Mouse (Mus musculus) kidney, adult 2 months (tissue): Measurements from ENCODE around the gene Tubgcp6. TPM values are rescaled to one million over a fixed set of nuclear protein-coding genes. Genes with fewer than 3 reads are reported as not detected.

ENCODE experiments used
- DNase-seq: peaks from one replicate; pipeline ENCODE4 v3.0.0; 2021
- H3K27ac ChIP-seq: fragments of 200-500 bp; 2 replicates; pipeline ENCODE4 v1.5.1; 2012; ENCODE audit warnings: low read depth, low read length, control low read depth, inconsistent platforms; ENCODE audit not compliant: insufficient read depth
- H3K27me3 ChIP-seq: fragments of 200-500 bp; replicated peaks from 2 replicates; pipeline ENCODE4 v1.6.1; 2012; ENCODE audit warnings: mild to moderate bottlenecking, moderate library complexity, low read length, inconsistent platforms; ENCODE audit not compliant: control insufficient read depth, insufficient read depth
- H3K36me3 ChIP-seq: fragments of 200-500 bp; 2 replicates; pipeline ENCODE4 v1.6.1; 2012; ENCODE audit warnings: mild to moderate bottlenecking, moderate library complexity, low read length, inconsistent platforms; ENCODE audit not compliant: control insufficient read depth, insufficient read depth
- H3K4me1 ChIP-seq: fragments of 200-500 bp; 2 replicates; pipeline ENCODE4 v1.6.1; 2011; ENCODE audit warnings: low read length; ENCODE audit not compliant: control insufficient read depth, insufficient read depth
- H3K4me3 ChIP-seq: fragments of 200-500 bp; 2 replicates; pipeline ENCODE4 v1.5.1; 2011; ENCODE audit warnings: mild to moderate bottlenecking, low read depth, low read length, control low read depth; ENCODE audit not compliant: insufficient read depth
- CTCF ChIP-seq: fragments of 200-500 bp; conservative IDR thresholded peaks from 2 replicates; pipeline ENCODE4 v1.5.1; 2011; ENCODE audit warnings: low read depth, mild to moderate bottlenecking, control low read depth, low read length, moderate library complexity, mixed read lengths; ENCODE audit not compliant: insufficient read depth, insufficient read length
- POLR2A ChIP-seq: fragments of 200-500 bp; IDR thresholded peaks from one replicate; pipeline ENCODE4 v1.6.1; 2011; ENCODE audit warnings: low read depth, low read length, control low read depth
- WGBS: fragments of 180-500 bp; shearing (Covaris S2); methylation state at CpG from one replicate; pipeline ENCODE4 v1.1.7; 2018; 5-methylcytosine and 5-hydroxymethylcytosine counted together
- polyA plus RNA-seq: library from polyadenylated mRNA; depleted of rRNA; stranded (reverse); fragments of >200 nt; gene quantifications from 2 replicates; pipeline ENCODE4 v1.2.3, GENCODE M21; 2012

The Tubgcp6 gene
- polyA plus RNA-seq, 1 experiment, result 17.2 TPM

GRCm38 (mm10) chr15:89088607-89089247, 34.2 kb downstream of the Tubgcp6 start, which contains the start of gene Selenoo:
Gene Selenoo (plus strand): TSS chr15:89089084.
- peaks cover 6% of the 10 kb centered on the region; the same call in 1 of the 2 replicates for H3K4me1 ChIP-seq
- H3K27ac ChIP-seq, result peak within 1 kb of the TSS; percentile 84
- TF ChIP-seq CTCF (no peak), POLR2A (peak; percentile 50)
- H3K4me3 ChIP-seq, result peak within 1 kb of the TSS; percentile 87
- no peaks in the 10 kb centered on the region; the same call in none of the 2 replicates for H3K36me3 ChIP-seq
- peak; percentile 96 for DNase-seq
- H3K27me3 ChIP-seq, result no peaks in the 10 kb centered on the region
- 1% methylated on average over 38 of the region's 38 CpGs for WGBS

GRCm38 (mm10) chr15:89084826-89085225, 38.1 kb downstream of the Tubgcp6 start:
- Histone ChIP-seq H3K27me3 (no peaks in the 10 kb centered on the region), H3K36me3 (no peaks in the 10 kb centered on the region; the same call in 1 of the 2 replicates), H3K27ac (no peak overlapping the region), H3K4me1 (peaks cover 1% of the 10 kb centered on the region; the same call in 1 of the 2 replicates), H3K4me3 (no peak overlapping the region)
- TF ChIP-seq POLR2A (no peak), CTCF (no peak)
- DNase-seq, result no peak
- 71% methylated on average over 2 of the region's 2 CpGs for WGBS

- Histone ChIP-seq H3K27me3 (no peaks in the 10 kb centered on the region), H3K4me1 (no peaks in the 10 kb centered on the region), H3K27ac (no peak overlapping the region), H3K4me3 (no peak overlapping the region), H3K36me3 (no peaks in the 10 kb centered on the region; the same call in 1 of the 2 replicates)
- DNase-seq, result no peak
- WGBS, result 90% methylated on average over 1 of the region's 1 CpGs
- TF ChIP-seq POLR2A, result no peak
- TF ChIP-seq CTCF, result no peak
These were observed 39.0 kb downstream of the Tubgcp6 start for GRCm38 (mm10) chr15:89083906-89084305.

GRCm38 (mm10) chr15:89078208-89078836, 44.6 kb downstream of the Tubgcp6 start:
- Histone ChIP-seq H3K27me3 (no peaks in the 10 kb centered on the region), H3K4me1 (peaks cover 13% of the 10 kb centered on the region), H3K36me3 (no peaks in the 10 kb centered on the region), H3K27ac (peak overlapping the region; percentile 80), H3K4me3 (peak overlapping the region; percentile 26; the same call in 1 of the 2 replicates)
- TF ChIP-seq CTCF (no peak), POLR2A (no peak)
- WGBS, result 11% methylated on average over 9 of the region's 9 CpGs
- peak; percentile 90 for DNase-seq

GRCm38 (mm10) chr15:89076156-89076731, 46.7 kb downstream of the Tubgcp6 start:
- TF ChIP-seq POLR2A, result no peak
- TF ChIP-seq CTCF, result no peak
- H3K27me3 ChIP-seq, result no peaks in the 10 kb centered on the region
- no peaks in the 10 kb centered on the region for H3K36me3 ChIP-seq
- H3K4me3 ChIP-seq, result peak overlapping the region; percentile 97
- WGBS, result under 1% methylated on average over 39 of the region's 39 CpGs
- peak overlapping the region; percentile 89 for H3K27ac ChIP-seq
- H3K4me1 ChIP-seq, result peaks cover 13% of the 10 kb centered on the region
- peak; percentile 63 for DNase-seq

- H3K36me3 ChIP-seq, result no peaks in the 10 kb centered on the region
- under 1% methylated on average over 52 of the region's 59 CpGs for WGBS
- peak overlapping the region; percentile 97 for H3K4me3 ChIP-seq
- DNase-seq, result peak; percentile 94
- TF ChIP-seq CTCF, result 0 out of 2 replicates have a peak, but pooled peaks have one; percentile 1
- TF ChIP-seq POLR2A, result peak; percentile 28
- no peaks in the 10 kb centered on the region for H3K27me3 ChIP-seq
- H3K27ac ChIP-seq, result peak overlapping the region; percentile 99
- peaks cover 13% of the 10 kb centered on the region for H3K4me1 ChIP-seq
These were observed 47.3 kb downstream of the Tubgcp6 start for GRCm38 (mm10) chr15:89075478-89076147.
